Mouse (Mus musculus): ENCODE results near the gene Megf11. TPM values are rescaled to one million over a fixed set of nuclear protein-coding genes. Genes with fewer than 3 reads are reported as not detected.
A peak's percentile ranks its signal among the peaks of the same experiment; 100 is the strongest.

Megf11 gene
- polyA plus RNA-seq, 1 experiment from 2014 or later, result 4.0 TPM

DNA sequence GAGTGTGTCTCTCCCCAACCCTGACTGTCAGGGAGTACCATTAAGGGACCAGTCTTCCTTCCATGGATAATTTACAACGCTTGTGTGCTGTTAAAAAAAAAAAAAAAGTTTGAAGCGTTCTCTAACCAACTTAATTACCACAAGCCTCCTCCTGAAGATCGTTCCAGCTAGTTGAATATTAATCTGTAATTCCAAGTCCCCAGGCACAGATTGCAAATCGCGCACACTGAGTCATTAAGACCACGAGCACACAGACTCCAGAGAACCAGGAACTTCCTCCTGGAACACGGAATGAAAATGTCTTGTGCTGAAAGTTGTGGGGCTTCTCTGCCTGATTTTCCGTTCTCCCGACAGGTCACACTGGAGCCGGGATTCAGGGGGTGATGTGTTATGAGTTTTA, 234.0 kb downstream of the Megf11 start:
- no peak overlapping the region for H3K4me3 ChIP-seq (replicated peaks)
- H3K9me3 ChIP-seq (replicated peaks), result no peaks in the 10 kb centered on the region
- 50% methylated on average over 10 of the region's 10 CpGs for WGBS
- H3K27me3 ChIP-seq, result peaks cover 9% of the 10 kb centered on the region; the same call in 1 of the 2 replicates
- H3K4me2 ChIP-seq, result peak overlapping the region; percentile 23; the same call in 1 of the 2 replicates
- H3K36me3 ChIP-seq, result no peaks in the 10 kb centered on the region
- peak overlapping the region; percentile 80 for H3K27ac ChIP-seq
- H3K4me1 ChIP-seq, result peaks cover 26% of the 10 kb centered on the region
- ATAC-seq (replicated peaks; ENCODE audit: low FRiP score), result no peak
- no peak overlapping the region for H3K9ac ChIP-seq

DNA sequence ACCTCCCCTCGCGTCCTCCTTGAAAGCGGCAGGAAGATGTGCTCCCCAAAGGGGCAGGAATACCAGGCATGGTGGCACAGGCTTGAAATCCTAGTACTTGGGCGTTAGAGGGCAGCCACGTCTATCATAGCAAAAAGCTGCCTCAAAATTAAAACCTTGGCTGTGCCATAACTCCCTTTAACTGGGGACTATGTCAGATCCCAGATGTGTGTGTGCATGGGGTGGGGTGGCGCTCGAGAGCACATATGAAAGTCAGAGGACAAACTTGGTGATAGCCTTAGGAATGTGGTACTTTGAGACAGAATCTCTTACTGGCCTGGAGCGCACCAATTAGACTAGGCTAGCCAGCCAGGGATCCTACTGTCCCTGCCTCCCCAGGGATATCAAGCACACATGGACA, 235.2 kb downstream of the Megf11 start:
- ATAC-seq (replicated peaks; ENCODE audit: low FRiP score), result no peak
- peaks cover 26% of the 10 kb centered on the region for H3K4me1 ChIP-seq
- no peak overlapping the region for H3K9ac ChIP-seq
- no peaks in the 10 kb centered on the region for H3K36me3 ChIP-seq
- no peak overlapping the region for H3K4me3 ChIP-seq (replicated peaks)
- H3K27ac ChIP-seq, result 0 out of 2 replicates have a peak overlapping the region, but pooled peaks have one; percentile 13
- H3K27me3 ChIP-seq, result peaks cover 9% of the 10 kb centered on the region; the same call in 1 of the 2 replicates
- no peaks in the 10 kb centered on the region for H3K9me3 ChIP-seq (replicated peaks)
- WGBS, result 57% methylated on average over 8 of the region's 8 CpGs
- H3K4me2 ChIP-seq, result no peak overlapping the region

DNA sequence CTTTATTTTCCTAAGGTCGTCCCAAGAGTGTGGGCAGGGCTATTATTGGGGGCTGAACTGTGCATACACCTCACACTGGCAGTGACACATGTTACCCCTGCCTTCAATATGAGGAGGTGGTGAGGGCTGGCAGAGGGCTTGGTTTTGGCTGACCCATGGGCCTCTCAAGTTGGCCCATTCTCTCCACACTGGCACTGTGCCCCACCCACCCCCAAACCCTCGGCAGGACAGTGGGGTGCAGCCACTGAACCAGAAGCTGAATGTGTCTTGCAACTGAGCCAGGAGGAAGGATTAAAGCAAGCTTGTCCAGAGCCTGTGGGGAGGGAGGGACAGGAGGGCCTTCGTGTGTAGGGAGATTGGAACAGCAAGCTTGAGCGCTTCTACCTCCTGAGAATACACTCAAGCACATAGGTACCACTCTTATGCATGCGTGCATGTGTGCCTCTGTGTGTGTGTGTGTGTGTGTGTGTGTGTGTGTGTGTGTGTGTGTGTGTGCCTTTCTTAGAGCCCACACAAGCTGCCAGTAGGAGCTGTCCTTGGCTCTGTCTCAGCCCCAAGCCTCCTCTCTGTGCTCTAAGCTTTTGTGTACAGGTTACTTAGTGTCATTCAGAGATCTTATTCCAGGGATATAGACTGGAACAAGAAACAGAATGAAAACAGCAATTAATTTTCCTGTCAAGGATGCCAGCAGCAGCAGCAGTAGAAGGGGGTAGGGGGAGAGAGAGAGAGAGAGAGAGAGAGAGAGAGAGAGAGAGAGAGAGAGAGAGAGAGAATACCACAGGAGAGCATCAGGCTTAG, 236.3 kb downstream of the Megf11 start:
- no peaks in the 10 kb centered on the region for H3K36me3 ChIP-seq
- ATAC-seq (replicated peaks; ENCODE audit: low FRiP score), result no peak
- H3K4me2 ChIP-seq, result no peak overlapping the region
- H3K4me3 ChIP-seq (replicated peaks), result no peak overlapping the region
- H3K27me3 ChIP-seq, result peaks cover 9% of the 10 kb centered on the region; the same call in 1 of the 2 replicates
- H3K9ac ChIP-seq, result no peak overlapping the region
- peaks cover 26% of the 10 kb centered on the region for H3K4me1 ChIP-seq
- WGBS, result 58% methylated on average over 5 of the region's 5 CpGs
- no peaks in the 10 kb centered on the region for H3K9me3 ChIP-seq (replicated peaks)
- no peak overlapping the region for H3K27ac ChIP-seq

DNA sequence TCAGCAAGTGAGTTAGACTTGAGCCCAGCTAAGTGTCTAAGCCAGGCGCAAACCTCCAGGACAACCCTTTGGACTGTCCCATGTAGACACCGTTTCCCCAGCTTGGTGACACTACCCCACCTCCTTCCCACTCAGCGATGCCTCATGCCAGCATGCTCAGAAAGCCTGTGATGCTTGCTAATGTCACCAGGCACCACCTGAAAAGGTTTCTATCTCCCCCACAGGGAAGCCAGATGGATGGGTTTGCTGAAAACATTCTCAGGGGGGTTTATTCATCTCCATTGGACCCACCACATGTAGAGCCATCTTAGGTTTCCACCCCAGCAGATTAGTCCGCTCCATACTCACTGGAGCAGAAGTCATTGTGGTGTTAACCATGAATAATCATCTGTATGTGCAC, 237.9 kb downstream of the Megf11 start:
- ATAC-seq (replicated peaks; ENCODE audit: low FRiP score), result no peak
- Histone ChIP-seq H3K9me3 (replicated peaks) (no peaks in the 10 kb centered on the region), H3K27ac (no peak overlapping the region), H3K4me2 (no peak overlapping the region), H3K4me3 (replicated peaks) (no peak overlapping the region), H3K36me3 (no peaks in the 10 kb centered on the region), H3K9ac (no peak overlapping the region), H3K4me1 (peaks cover 19% of the 10 kb centered on the region), H3K27me3 (peaks cover 14% of the 10 kb centered on the region; the same call in 1 of the 2 replicates)
- 90% methylated on average over 4 of the region's 4 CpGs for WGBS

DNA sequence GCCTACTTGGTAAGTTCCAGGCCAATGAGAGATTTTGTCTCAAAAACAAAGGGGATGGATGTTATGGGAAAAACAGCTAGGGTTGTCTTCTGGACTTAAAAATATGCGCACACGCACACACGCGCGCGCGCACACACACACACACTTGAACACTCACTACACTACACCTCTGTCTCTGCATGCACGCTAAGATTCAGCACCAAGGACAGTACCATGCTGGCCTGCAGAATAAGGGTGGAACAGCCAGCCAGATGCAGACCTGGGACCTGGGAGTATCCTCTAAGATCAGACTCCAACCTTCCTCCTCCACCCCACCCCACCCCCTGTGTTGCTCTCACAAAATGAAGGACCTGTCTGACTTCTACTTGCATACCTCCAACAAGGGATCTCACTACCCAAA, 239.1 kb downstream of the Megf11 start:
- Histone ChIP-seq H3K9ac (no peak overlapping the region), H3K4me1 (peaks cover 13% of the 10 kb centered on the region), H3K27ac (no peak overlapping the region), H3K4me3 (replicated peaks) (no peak overlapping the region), H3K9me3 (replicated peaks) (no peaks in the 10 kb centered on the region), H3K27me3 (peaks cover 16% of the 10 kb centered on the region), H3K4me2 (no peak overlapping the region), H3K36me3 (no peaks in the 10 kb centered on the region)
- ATAC-seq (replicated peaks; ENCODE audit: low FRiP score), result no peak
- WGBS, result 63% methylated on average over 8 of the region's 8 CpGs

DNA sequence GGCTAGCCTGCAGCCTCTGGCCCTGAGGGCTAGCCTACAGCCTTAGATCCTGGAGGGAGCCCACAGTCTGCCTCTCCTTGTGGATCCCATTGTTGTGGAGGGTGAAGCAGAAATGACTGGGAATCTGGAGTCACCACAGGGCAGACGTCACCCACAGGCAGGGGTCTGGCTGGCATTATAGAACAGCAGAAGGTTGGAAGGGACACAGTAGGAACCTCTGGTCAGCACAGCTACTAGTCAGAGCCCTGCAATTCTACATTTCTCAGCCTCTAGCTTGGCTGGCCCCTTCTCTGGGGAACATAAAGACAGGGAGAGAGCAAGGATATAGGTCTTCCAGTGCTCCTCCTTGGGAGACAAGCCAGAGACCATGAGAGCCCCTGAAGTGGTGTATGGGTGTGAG, 244.4 kb downstream of the Megf11 start:
- Histone ChIP-seq H3K9me3 (replicated peaks) (no peaks in the 10 kb centered on the region), H3K36me3 (no peaks in the 10 kb centered on the region), H3K4me2 (no peak overlapping the region), H3K27ac (no peak overlapping the region), H3K27me3 (peaks cover 7% of the 10 kb centered on the region), H3K4me1 (peaks cover 8% of the 10 kb centered on the region), H3K4me3 (replicated peaks) (no peak overlapping the region), H3K9ac (no peak overlapping the region)
- WGBS, result 65% methylated on average over 1 of the region's 1 CpGs
- ATAC-seq (replicated peaks; ENCODE audit: low FRiP score), result no peak

DNA sequence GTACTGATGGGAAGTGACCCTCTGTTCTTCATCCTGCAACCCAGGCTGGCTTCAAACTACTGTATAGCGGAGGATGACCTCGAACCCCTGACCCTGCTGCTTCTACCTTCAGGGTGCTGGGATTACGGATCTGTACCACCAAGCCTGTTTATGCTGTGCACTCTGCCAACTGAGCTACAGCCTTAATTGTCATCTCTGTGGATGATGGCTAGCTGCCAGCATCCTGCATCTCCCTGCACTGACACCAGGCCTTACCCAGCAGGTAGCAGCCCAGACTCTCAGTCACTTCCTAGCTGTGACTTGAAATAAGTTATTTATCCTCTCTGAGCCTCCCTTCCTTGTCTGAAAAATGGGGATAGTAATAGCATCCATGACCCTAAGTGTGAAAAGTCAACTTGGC, 247.7 kb downstream of the Megf11 start:
- Histone ChIP-seq H3K27ac (peak overlapping the region; percentile 41), H3K36me3 (no peaks in the 10 kb centered on the region), H3K27me3 (peaks cover 13% of the 10 kb centered on the region; the same call in 1 of the 2 replicates), H3K9ac (no peak overlapping the region), H3K4me1 (peaks cover 18% of the 10 kb centered on the region), H3K4me2 (no peak overlapping the region), H3K4me3 (replicated peaks) (no peak overlapping the region), H3K9me3 (replicated peaks) (no peaks in the 10 kb centered on the region)
- WGBS, result 91% methylated on average over 3 of the region's 3 CpGs
- ATAC-seq (replicated peaks; ENCODE audit: low FRiP score), result no peak

DNA sequence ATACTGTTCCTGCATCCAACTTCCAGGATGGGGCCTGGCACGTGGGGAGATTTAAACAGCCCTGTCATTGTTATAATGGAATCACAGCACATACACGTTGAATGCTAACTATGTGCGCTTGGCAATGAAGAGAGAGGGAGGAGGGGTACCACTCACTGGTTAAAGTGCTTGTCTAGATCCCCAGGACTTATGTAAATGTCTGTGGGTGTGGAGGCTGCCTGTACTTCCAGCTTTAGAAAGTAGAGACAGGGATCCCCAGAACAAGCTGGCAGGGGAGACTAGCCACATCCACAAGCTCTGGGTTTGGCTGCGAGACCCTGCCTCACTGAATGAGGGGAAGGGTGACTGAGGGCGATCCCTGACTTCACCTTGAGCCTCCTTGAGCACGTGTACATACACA, 250.7 kb downstream of the Megf11 start:
- no peak overlapping the region for H3K27ac ChIP-seq
- H3K27me3 ChIP-seq, result peaks cover 31% of the 10 kb centered on the region; the same call in 1 of the 2 replicates
- H3K4me2 ChIP-seq, result no peak overlapping the region
- H3K4me1 ChIP-seq, result peaks cover 26% of the 10 kb centered on the region
- H3K36me3 ChIP-seq, result no peaks in the 10 kb centered on the region
- no peak overlapping the region for H3K9ac ChIP-seq
- H3K9me3 ChIP-seq (replicated peaks), result no peaks in the 10 kb centered on the region
- no peak for ATAC-seq (replicated peaks; ENCODE audit: low FRiP score)
- 72% methylated on average over 6 of the region's 6 CpGs for WGBS
- H3K4me3 ChIP-seq (replicated peaks), result no peak overlapping the region

DNA sequence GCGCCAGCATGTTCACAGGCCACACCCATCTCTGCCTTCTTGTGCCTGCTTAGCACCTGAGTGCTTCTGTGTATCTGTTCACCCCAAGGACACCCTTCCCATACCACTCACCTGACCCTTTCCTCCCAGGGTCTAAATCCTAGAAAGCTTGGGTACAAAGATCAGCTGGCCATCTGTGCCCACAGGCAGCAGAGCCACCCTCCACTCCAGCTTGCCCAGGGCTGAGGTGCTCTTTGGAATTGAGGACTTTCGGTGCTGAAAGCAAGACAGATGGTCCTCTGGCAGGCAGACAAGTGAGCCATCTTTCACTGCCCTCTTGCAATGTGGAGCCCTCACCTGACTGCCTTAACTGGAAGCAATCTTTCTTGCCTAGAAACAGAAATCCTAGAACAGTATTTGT, 251.5 kb downstream of the Megf11 start:
- Histone ChIP-seq H3K36me3 (no peaks in the 10 kb centered on the region), H3K9ac (no peak overlapping the region), H3K27ac (no peak overlapping the region), H3K4me3 (replicated peaks) (no peak overlapping the region), H3K9me3 (replicated peaks) (no peaks in the 10 kb centered on the region), H3K27me3 (peaks cover 31% of the 10 kb centered on the region; the same call in 1 of the 2 replicates), H3K4me2 (no peak overlapping the region), H3K4me1 (peaks cover 26% of the 10 kb centered on the region)
- WGBS, result 57% methylated on average over 2 of the region's 2 CpGs
- no peak for ATAC-seq (replicated peaks; ENCODE audit: low FRiP score)

DNA sequence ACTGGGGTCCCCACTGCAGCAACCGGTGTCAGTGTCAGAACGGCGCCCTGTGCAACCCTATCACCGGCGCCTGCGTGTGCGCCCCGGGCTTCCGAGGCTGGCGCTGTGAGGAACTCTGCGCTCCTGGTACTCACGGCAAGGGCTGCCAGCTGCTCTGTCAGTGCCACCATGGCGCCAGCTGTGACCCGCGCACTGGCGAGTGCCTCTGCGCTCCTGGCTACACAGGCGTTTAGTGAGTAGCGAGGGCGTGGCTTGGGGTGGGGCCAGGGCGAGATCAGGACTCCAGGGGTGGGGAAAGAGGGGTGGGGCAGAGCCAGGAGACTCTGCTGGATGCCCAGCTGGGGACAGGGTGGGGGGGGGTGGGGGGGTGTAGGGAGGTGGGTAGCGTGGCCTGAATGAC, 252.8 kb downstream of the Megf11 start:
- ATAC-seq (replicated peaks; ENCODE audit: low FRiP score), result peak; percentile 52; the same call in 1 of the 2 replicates
- no peak overlapping the region for H3K9ac ChIP-seq

DNA sequence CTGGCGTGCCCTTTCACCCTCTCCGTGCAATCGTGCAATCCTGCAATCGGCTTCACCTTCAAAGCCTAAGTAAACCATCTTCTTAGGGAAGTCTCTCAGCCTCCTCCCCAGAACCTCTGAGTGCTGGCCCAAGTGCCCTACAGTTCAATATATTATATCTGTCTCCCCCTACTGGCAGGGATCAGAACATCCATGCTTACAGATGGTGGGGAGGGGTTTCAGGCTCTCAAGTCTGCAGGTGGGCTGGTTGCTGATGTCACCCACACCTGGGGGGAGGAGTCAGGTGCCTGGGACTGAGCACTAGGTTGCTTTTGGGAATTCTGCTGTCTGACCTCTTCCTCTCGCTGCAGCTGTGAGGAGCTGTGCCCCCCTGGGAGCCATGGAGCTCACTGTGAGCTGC, 254.2 kb downstream of the Megf11 start:
- Histone ChIP-seq H3K4me1 (peaks cover 27% of the 10 kb centered on the region), H3K27ac (no peak overlapping the region), H3K9ac (no peak overlapping the region), H3K27me3 (peaks cover 31% of the 10 kb centered on the region; the same call in 1 of the 2 replicates), H3K9me3 (replicated peaks) (no peaks in the 10 kb centered on the region), H3K36me3 (no peaks in the 10 kb centered on the region), H3K4me2 (no peak overlapping the region), H3K4me3 (replicated peaks) (no peak overlapping the region)
- WGBS, result 10% methylated on average over 5 of the region's 5 CpGs
- no peak for ATAC-seq (replicated peaks; ENCODE audit: low FRiP score)

More for the DNA sequence above, 252.8 kb downstream of the Megf11 start:
- peaks cover 24% of the 10 kb centered on the region for H3K4me1 ChIP-seq
- H3K27me3 ChIP-seq, result peaks cover 31% of the 10 kb centered on the region; the same call in 1 of the 2 replicates
- no peaks in the 10 kb centered on the region for H3K9me3 ChIP-seq (replicated peaks)
- peak overlapping the region; percentile 24 for H3K4me3 ChIP-seq (replicated peaks)
- no peak overlapping the region for H3K27ac ChIP-seq
- peak overlapping the region; percentile 59 for H3K4me2 ChIP-seq
- H3K36me3 ChIP-seq, result no peaks in the 10 kb centered on the region
- WGBS, result 3% methylated on average over 22 of the region's 22 CpGs

DNA sequence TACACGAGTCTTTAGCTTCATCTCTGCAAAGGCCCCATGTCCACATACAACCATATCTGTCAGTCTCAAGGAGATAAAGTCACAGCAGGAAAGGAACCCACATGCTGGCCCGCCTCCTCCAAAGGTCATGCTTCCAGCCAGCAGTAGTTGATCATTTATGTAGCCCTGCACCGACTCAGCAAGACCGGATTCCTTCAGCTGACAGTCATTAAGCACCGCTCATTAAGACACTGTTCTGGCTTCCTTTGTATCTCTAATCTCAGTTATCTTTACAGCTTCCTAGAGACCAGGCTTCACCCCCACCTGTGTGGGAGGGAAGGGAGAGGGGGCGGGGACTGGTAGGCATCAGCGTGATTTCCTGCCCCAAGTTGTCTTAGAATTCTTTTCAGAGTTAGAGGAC, 258.7 kb downstream of the Megf11 start:
- Histone ChIP-seq H3K36me3 (no peaks in the 10 kb centered on the region), H3K27me3 (peaks cover 13% of the 10 kb centered on the region; the same call in 1 of the 2 replicates), H3K9me3 (replicated peaks) (no peaks in the 10 kb centered on the region), H3K4me1 (peaks cover 12% of the 10 kb centered on the region), H3K4me3 (replicated peaks) (no peak overlapping the region), H3K27ac (no peak overlapping the region), H3K9ac (no peak overlapping the region), H3K4me2 (peak overlapping the region; percentile 19; the same call in 1 of the 2 replicates)
- no peak for ATAC-seq (replicated peaks; ENCODE audit: low FRiP score)
- 14% methylated on average over 7 of the region's 7 CpGs for WGBS
